Mouse (Mus musculus): Measurements from ENCODE around the gene P4hb.

The P4hb gene

GRCm38 (mm10) chr11:120572752-120573584, at the start of gene P4hb:
P4hb (minus strand) TSS chr11:120573253.
- peak; percentile 98 to 99 for DNase-seq (ENCODE audit: low spot score in 2 of 2)

GRCm38 (mm10) chr11:120622805-120623204, 49.8 kb upstream of the P4hb start:
- no peak for DNase-seq (ENCODE audit: low spot score in 2 of 2)

GRCm38 (mm10) chr11:120620195-120620594, 47.1 kb upstream of the P4hb start:
- DNase-seq (ENCODE audit: low spot score in 2 of 2): no peak

GRCm38 (mm10) chr11:120618619-120619535, 45.8 kb upstream of the P4hb start:
- no peak for DNase-seq (ENCODE audit: low spot score in 2 of 2)

- peak; percentile 81 to 86 for DNase-seq (ENCODE audit: low spot score in 2 of 2)
Measured at GRCm38 (mm10) chr11:120617519-120618112, 44.6 kb upstream of the P4hb start, which contains the start of gene Pcyt2. Pcyt2 (minus strand) TSS chr11:120617936.

GRCm38 (mm10) chr11:120616617-120617294, 43.7 kb upstream of the P4hb start:
- no peak for DNase-seq (ENCODE audit: low spot score in 2 of 2)

- DNase-seq (ENCODE audit: low spot score in 2 of 2): no peak
Measured at GRCm38 (mm10) chr11:120615606-120616203, 42.7 kb upstream of the P4hb start.

- DNase-seq (ENCODE audit: low spot score in 2 of 2): peak in 1 of 2 experiments; percentile 7
Measured at GRCm38 (mm10) chr11:120615167-120615566, 42.1 kb upstream of the P4hb start.

- DNase-seq (ENCODE audit: low spot score in 2 of 2): no peak
Measured at GRCm38 (mm10) chr11:120613976-120614375, 40.9 kb upstream of the P4hb start.

- DNase-seq (ENCODE audit: low spot score in 2 of 2): no peak
Measured at GRCm38 (mm10) chr11:120613481-120613972, 40.5 kb upstream of the P4hb start.

- DNase-seq (ENCODE audit: low spot score in 2 of 2): no peak
Measured at GRCm38 (mm10) chr11:120612763-120613162, 39.7 kb upstream of the P4hb start.

- no peak for DNase-seq (ENCODE audit: low spot score in 2 of 2)
Measured at GRCm38 (mm10) chr11:120610477-120611046, 37.5 kb upstream of the P4hb start.

- no peak for DNase-seq (ENCODE audit: low spot score in 2 of 2)
Measured at GRCm38 (mm10) chr11:120609250-120609649, 36.2 kb upstream of the P4hb start.

- peak in 1 of 2 experiments; percentile 4 for DNase-seq (ENCODE audit: low spot score in 2 of 2)
Measured at GRCm38 (mm10) chr11:120608241-120609034, 35.4 kb upstream of the P4hb start, which contains the start of gene Npb. Npb (plus strand) TSS chr11:120608477.

GRCm38 (mm10) chr11:120606764-120607163, 33.7 kb upstream of the P4hb start:
- no peak for DNase-seq (ENCODE audit: low spot score in 2 of 2)

- DNase-seq (ENCODE audit: low spot score in 2 of 2): no peak
Measured at GRCm38 (mm10) chr11:120605667-120606066, 32.6 kb upstream of the P4hb start.

GRCm38 (mm10) chr11:120603545-120603944, 30.5 kb upstream of the P4hb start:
- DNase-seq (ENCODE audit: low spot score in 2 of 2): no peak

GRCm38 (mm10) chr11:120600716-120601115, 27.7 kb upstream of the P4hb start:
- no peak for DNase-seq (ENCODE audit: low spot score in 2 of 2)

- DNase-seq (ENCODE audit: low spot score in 2 of 2): no peak
Measured at GRCm38 (mm10) chr11:120598990-120599549, 26.0 kb upstream of the P4hb start.

Measured in frontal cortex, postnatal 25 days (tissue).